Mouse (Mus musculus) v-Abl transformed pro-B cells (cell line): ENCODE results near the gene Bud23.

Experiments used
- in situ Hi-C, 2 experiments: fragments of 400-800 bp; cut with MboI; formaldehyde crosslinking; loops; one replicate each; pipeline ENCODE4 v1.15.1; 2025; ENCODE audit not compliant: unreplicated experiment in 2 of 2

Bud23 gene

GRCm38 (mm10) chr5:135025899-135026298, 38.9 kb downstream of the Bud23 start:
- in situ Hi-C loops, result no loop called here

GRCm38 (mm10) chr5:135024665-135025224, 40.0 kb downstream of the Bud23 start:
- in situ Hi-C loops, result loop anchor here (5.0 kb wide), 2 partner anchors 33 to 93 kb away; no protein-coding TSS in a partner anchor

- in situ Hi-C loops, result loop anchor here (5.0 kb wide), 2 partner anchors 34 to 94 kb away; no protein-coding TSS in a partner anchor
Observed at GRCm38 (mm10) chr5:135023344-135024173, 41.2 kb downstream of the Bud23 start, which contains the start of gene Stx1a. Gene Stx1a, plus strand, starts transcription at chr5:135023482.

GRCm38 (mm10) chr5:135021814-135022213, 42.9 kb downstream of the Bud23 start:
- in situ Hi-C loops, result loop anchor here (5.0 kb wide), 2 partner anchors 35 to 95 kb away; no protein-coding TSS in a partner anchor

- in situ Hi-C loops, result loop anchor here (5.0 kb wide), 3 partner anchors 101 to 271 kb away; no protein-coding TSS in a partner anchor
Observed at GRCm38 (mm10) chr5:135016224-135016759, 48.5 kb downstream of the Bud23 start.

GRCm38 (mm10) chr5:135015497-135015896, 49.3 kb downstream of the Bud23 start:
- in situ Hi-C loops, result loop anchor here (5.0 kb wide), 3 partner anchors 102 to 272 kb away; no protein-coding TSS in a partner anchor

GRCm38 (mm10) chr5:135012671-135013441, 51.9 kb downstream of the Bud23 start:
- in situ Hi-C loops, result loop anchor here in 1 of 2 experiments (5.0 kb wide), 1 partner anchor 174 kb away; the partner anchor contains the start of gene Baz1b

- in situ Hi-C loops, result loop anchor here in 1 of 2 experiments (5.0 kb wide), 1 partner anchor 175 kb away; the partner anchor contains the start of gene Baz1b
Observed at GRCm38 (mm10) chr5:135011809-135012613, 52.7 kb downstream of the Bud23 start.

- in situ Hi-C loops, result loop anchor here in 1 of 2 experiments (5.0 kb wide), 1 partner anchor 176 kb away; the partner anchor contains the start of gene Baz1b
Observed at GRCm38 (mm10) chr5:135010841-135011743, 53.7 kb downstream of the Bud23 start.

- in situ Hi-C loops, result loop anchor here in 1 of 2 experiments (5.0 kb wide), 1 partner anchor 177 kb away; the partner anchor contains the start of gene Baz1b
Observed at GRCm38 (mm10) chr5:135010320-135010709, 54.4 kb downstream of the Bud23 start.

- in situ Hi-C loops, result loop anchor here in 1 of 2 experiments (5.0 kb wide), 1 partner anchor 178 kb away; the partner anchor contains the start of gene Baz1b
Observed at GRCm38 (mm10) chr5:135009590-135010319, 55.0 kb downstream of the Bud23 start.

GRCm38 (mm10) chr5:135008671-135009589, 55.8 kb downstream of the Bud23 start, which contains the start of gene Abhd11:
Gene Abhd11, plus strand, starts transcription at chr5:135009152.
- in situ Hi-C loops, result no loop called here

- in situ Hi-C loops, result no loop called here
Observed at GRCm38 (mm10) chr5:135007802-135008571, 56.8 kb downstream of the Bud23 start.
